Mouse (Mus musculus) layer of hippocampus, adult 9-11 months (tissue): ENCODE results near the gene Adgrd1.

ENCODE experiments used
- DNase-seq: peaks from one replicate; pipeline ENCODE4 v3.0.0; 2022

The Adgrd1 gene

GRCm38 (mm10) chr5:129161372-129162051, 65.0 kb downstream of the Adgrd1 start:
- DNase-seq = no peak

GRCm38 (mm10) chr5:129163416-129163815, 66.9 kb downstream of the Adgrd1 start:
- DNase-seq = no peak

- no peak for DNase-seq
These were observed 67.5 kb downstream of the Adgrd1 start for GRCm38 (mm10) chr5:129164091-129164490.

GRCm38 (mm10) chr5:129164911-129165584, 68.5 kb downstream of the Adgrd1 start:
- no peak for DNase-seq

- no peak for DNase-seq
These were observed 69.0 kb downstream of the Adgrd1 start for GRCm38 (mm10) chr5:129165595-129165994.

GRCm38 (mm10) chr5:129169090-129169489, 72.5 kb downstream of the Adgrd1 start:
- no peak for DNase-seq

GRCm38 (mm10) chr5:129169567-129169966, 73.0 kb downstream of the Adgrd1 start:
- DNase-seq = no peak

- peak; percentile 31 for DNase-seq
These were observed 76.0 kb downstream of the Adgrd1 start for GRCm38 (mm10) chr5:129172533-129172932.

- no peak for DNase-seq
These were observed 79.4 kb downstream of the Adgrd1 start for GRCm38 (mm10) chr5:129175925-129176324.

- peak; percentile 68 for DNase-seq
These were observed 81.4 kb downstream of the Adgrd1 start for GRCm38 (mm10) chr5:129177697-129178511.

- DNase-seq = no peak
These were observed 82.8 kb downstream of the Adgrd1 start for GRCm38 (mm10) chr5:129179356-129179755.

GRCm38 (mm10) chr5:129179995-129180714, 83.6 kb downstream of the Adgrd1 start:
- DNase-seq = peak; percentile 14

GRCm38 (mm10) chr5:129180715-129181228, 84.2 kb downstream of the Adgrd1 start:
- DNase-seq = no peak

GRCm38 (mm10) chr5:129181450-129181849, 84.9 kb downstream of the Adgrd1 start:
- DNase-seq = no peak

GRCm38 (mm10) chr5:129182554-129182953, 86.0 kb downstream of the Adgrd1 start:
- DNase-seq = peak; percentile 21

- DNase-seq = no peak
These were observed 89.7 kb downstream of the Adgrd1 start for GRCm38 (mm10) chr5:129186260-129186659.

GRCm38 (mm10) chr5:129186926-129187325, 90.4 kb downstream of the Adgrd1 start:
- DNase-seq = no peak

- no peak for DNase-seq
These were observed 92.5 kb downstream of the Adgrd1 start for GRCm38 (mm10) chr5:129189071-129189470.

- no peak for DNase-seq
These were observed 93.5 kb downstream of the Adgrd1 start for GRCm38 (mm10) chr5:129190077-129190476.

- DNase-seq = no peak
These were observed 100.0 kb downstream of the Adgrd1 start for GRCm38 (mm10) chr5:129196501-129196900.

- no peak for DNase-seq
These were observed 100.5 kb downstream of the Adgrd1 start for GRCm38 (mm10) chr5:129196971-129197519.

GRCm38 (mm10) chr5:129200132-129200531, 103.6 kb downstream of the Adgrd1 start:
- no peak for DNase-seq
